Mouse (Mus musculus) midbrain, embryonic 16.5 days (tissue): ENCODE data around the gene Olfr324. TPM values are rescaled to one million over a fixed set of nuclear protein-coding genes. Genes with fewer than 3 reads are reported as not detected.

Experiments
- ATAC-seq: fragments of 200-750 bp; cut with Nextera tagmentation; 2 replicates; pipeline ENCODE4 v1.8.0; 2017; ENCODE audit warnings: moderate TSS enrichment
- H3K27ac ChIP-seq: fragments of 300-500 bp; sonication (generic); 2 replicates; pipeline ENCODE4 v1.5.1; 2014; ENCODE audit warnings: mild to moderate bottlenecking, low read length, mixed read lengths
- H3K27me3 ChIP-seq: fragments of 300-500 bp; sonication (generic); 2 replicates; pipeline ENCODE4 v1.6.1; 2014; ENCODE audit warnings: low read depth, low read length, mixed read lengths; ENCODE audit not compliant: control insufficient read depth, insufficient read depth
- H3K36me3 ChIP-seq: fragments of 300-500 bp; sonication (generic); 2 replicates; pipeline ENCODE4 v1.6.1; 2014; ENCODE audit warnings: mild to moderate bottlenecking, low read length, moderate library complexity, mixed read lengths; ENCODE audit not compliant: control insufficient read depth, insufficient read depth
- H3K4me1 ChIP-seq: fragments of 300-500 bp; sonication (generic); 2 replicates; pipeline ENCODE4 v1.6.1; 2014; ENCODE audit warnings: mild to moderate bottlenecking, low read length, mixed read lengths; ENCODE audit not compliant: control insufficient read depth, insufficient read depth
- H3K4me2 ChIP-seq: fragments of 300-500 bp; sonication (generic); 2 replicates; pipeline ENCODE4 v1.6.1; 2014; ENCODE audit warnings: mild to moderate bottlenecking, low read length, mixed read lengths
- H3K4me3 ChIP-seq: fragments of 300-500 bp; sonication (generic); 2 replicates; pipeline ENCODE4 v1.5.1; 2014; ENCODE audit warnings: low read depth, mild to moderate bottlenecking, low read length, moderate library complexity, mixed read lengths
- H3K9ac ChIP-seq: fragments of 300-500 bp; sonication (generic); 2 replicates; pipeline ENCODE4 v1.6.1; 2014; ENCODE audit warnings: low read depth, low read length, mixed read lengths
- H3K9me3 ChIP-seq: fragments of 300-500 bp; sonication (generic); replicated peaks from 2 replicates; pipeline ENCODE4 v1.6.1; 2014; ENCODE audit warnings: mild to moderate bottlenecking, low read length, mixed read lengths; ENCODE audit not compliant: control insufficient read depth, poor library complexity, severe bottlenecking
- WGBS: fragments of 180-500 bp; shearing (Covaris S2); extraction: QIAGEN DNeasy Blood & Tissue Kit; methylation state at CpG from one replicate; pipeline ENCODE4 v1.1.7; 2014; 5-methylcytosine and 5-hydroxymethylcytosine counted together
- polyA plus RNA-seq: library from polyadenylated mRNA; unstranded; fragments of >200 nt; fragmentation: Nextera tagmentation; extraction: Ambion mirVana; gene quantifications from 2 replicates; pipeline ENCODE4 v1.2.1, GENCODE M21; 2015

The Olfr324 gene
- polyA plus RNA-seq, 1 experiment from 2014 or later: 0.10 TPM

DNA sequence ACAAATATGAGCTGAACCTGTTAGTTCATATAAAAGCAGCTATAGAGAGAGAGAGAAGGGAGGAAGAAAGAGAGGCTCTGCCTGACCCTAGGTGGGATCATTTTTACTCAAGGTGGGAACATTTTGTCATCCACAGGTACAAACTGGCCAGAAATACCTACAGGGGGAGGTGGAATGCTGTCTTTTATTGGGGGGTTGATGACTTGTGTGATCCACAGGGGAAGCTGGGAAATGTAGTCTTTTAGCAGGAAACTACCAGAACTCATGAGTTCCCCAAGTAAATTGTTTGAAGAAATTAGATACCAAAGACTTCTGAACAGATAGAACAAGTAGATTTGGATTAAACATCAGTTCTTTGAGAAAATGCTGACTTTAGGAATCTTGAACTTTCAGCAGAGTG, 7.1 kb downstream of the Olfr324 start:
- no peaks in the 10 kb centered on the region for H3K4me1 ChIP-seq
- no peak for ATAC-seq
- H3K9ac ChIP-seq: no peak overlapping the region
- H3K4me2 ChIP-seq: no peak overlapping the region
- H3K9me3 ChIP-seq: no peaks in the 10 kb centered on the region
- H3K36me3 ChIP-seq: no peaks in the 10 kb centered on the region
- H3K27ac ChIP-seq: no peak overlapping the region
- H3K27me3 ChIP-seq: no peaks in the 10 kb centered on the region
- no peak overlapping the region for H3K4me3 ChIP-seq

DNA sequence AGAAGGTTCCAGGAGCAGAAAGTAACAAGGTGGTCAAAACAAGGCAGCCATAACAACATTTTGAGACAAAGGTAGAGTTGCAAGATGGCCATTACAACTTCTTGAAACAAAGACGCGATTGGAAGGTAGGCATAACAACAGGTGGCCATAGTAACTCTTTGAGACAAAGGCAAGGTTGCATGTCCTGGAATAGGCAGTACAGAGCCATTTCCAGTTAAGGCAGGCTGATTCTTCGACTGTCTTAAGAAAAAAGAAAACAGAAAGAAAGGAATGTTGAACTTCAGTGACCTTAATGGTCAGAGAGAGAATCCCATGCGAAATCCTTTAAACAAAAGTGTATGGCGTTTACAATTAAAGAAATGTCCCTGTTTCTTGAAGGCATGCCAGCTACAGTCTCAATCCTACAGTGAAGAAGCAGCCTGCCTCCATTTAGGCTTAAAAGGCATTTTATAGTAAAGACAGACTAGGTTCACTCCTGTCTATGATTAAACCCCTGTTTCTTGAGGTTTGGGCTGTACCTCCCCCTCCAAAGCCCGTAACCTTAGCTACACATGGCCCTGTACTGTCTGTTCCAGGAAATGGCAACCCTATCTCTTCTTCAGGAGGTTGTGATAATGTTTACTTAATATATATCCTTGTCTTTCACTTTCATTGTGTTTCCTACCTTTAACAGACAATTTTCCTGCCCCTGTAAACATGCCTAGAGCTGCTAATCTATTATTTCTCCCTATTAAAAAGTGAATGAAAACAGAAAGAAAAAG, 8.1 kb downstream of the Olfr324 start:
- no peak for ATAC-seq
- Histone ChIP-seq H3K36me3 (no peaks in the 10 kb centered on the region), H3K27me3 (no peaks in the 10 kb centered on the region), H3K4me3 (no peak overlapping the region), H3K4me1 (no peaks in the 10 kb centered on the region), H3K4me2 (no peak overlapping the region), H3K9me3 (no peaks in the 10 kb centered on the region), H3K27ac (no peak overlapping the region), H3K9ac (no peak overlapping the region)
- 83% methylated on average over 6 of the region's 6 CpGs for WGBS

DNA sequence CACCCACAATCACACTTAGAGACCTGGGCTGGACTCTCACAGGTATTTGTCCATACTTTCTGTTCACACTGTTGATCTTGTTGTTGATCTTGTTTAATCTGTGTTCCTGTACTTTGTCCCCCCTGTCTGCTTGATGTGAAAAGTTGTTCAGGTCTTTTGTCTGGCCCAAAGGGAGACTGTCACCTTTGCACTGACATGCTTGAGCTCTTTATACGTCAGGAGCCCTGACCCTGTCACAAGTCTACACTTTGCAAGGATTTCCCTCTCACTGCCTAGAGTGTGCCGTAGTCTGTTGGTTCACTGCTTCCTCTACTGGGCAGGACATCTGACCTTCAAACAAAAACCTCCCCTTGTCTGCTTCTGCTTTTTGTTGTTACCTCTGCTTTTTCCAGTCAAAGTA, 9.8 kb downstream of the Olfr324 start:
- Histone ChIP-seq H3K36me3 (no peaks in the 10 kb centered on the region), H3K9ac (no peak overlapping the region), H3K27me3 (no peaks in the 10 kb centered on the region), H3K4me1 (no peaks in the 10 kb centered on the region), H3K4me3 (no peak overlapping the region), H3K4me2 (no peak overlapping the region), H3K27ac (no peak overlapping the region), H3K9me3 (no peaks in the 10 kb centered on the region)
- no peak for ATAC-seq
- 65% methylated on average over 2 of the region's 2 CpGs for WGBS

DNA sequence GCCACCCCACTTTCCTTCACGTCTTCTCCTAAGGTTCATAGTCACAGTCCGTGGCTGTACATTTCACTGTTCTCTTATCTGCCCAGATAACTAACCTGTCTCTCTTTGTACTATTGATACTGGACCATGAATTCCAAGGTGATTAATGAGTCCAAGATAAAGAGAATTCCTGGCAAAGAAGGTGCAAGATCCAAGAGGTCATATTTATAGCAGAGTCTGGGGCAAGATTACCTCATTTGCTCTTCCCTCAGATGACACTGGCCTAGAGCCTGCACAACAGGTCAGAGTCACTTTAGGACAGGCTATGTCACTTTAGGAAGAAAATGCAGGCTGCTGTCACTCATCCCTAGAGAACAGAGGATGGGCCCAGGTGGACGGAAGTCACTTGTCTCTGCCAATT, 10.3 kb downstream of the Olfr324 start:
- Histone ChIP-seq H3K4me2 (no peak overlapping the region), H3K9me3 (no peaks in the 10 kb centered on the region), H3K36me3 (no peaks in the 10 kb centered on the region), H3K4me1 (no peaks in the 10 kb centered on the region), H3K4me3 (no peak overlapping the region), H3K27me3 (no peaks in the 10 kb centered on the region), H3K9ac (no peak overlapping the region), H3K27ac (no peak overlapping the region)
- WGBS: 89% methylated on average over 3 of the region's 3 CpGs
- ATAC-seq: no peak

DNA sequence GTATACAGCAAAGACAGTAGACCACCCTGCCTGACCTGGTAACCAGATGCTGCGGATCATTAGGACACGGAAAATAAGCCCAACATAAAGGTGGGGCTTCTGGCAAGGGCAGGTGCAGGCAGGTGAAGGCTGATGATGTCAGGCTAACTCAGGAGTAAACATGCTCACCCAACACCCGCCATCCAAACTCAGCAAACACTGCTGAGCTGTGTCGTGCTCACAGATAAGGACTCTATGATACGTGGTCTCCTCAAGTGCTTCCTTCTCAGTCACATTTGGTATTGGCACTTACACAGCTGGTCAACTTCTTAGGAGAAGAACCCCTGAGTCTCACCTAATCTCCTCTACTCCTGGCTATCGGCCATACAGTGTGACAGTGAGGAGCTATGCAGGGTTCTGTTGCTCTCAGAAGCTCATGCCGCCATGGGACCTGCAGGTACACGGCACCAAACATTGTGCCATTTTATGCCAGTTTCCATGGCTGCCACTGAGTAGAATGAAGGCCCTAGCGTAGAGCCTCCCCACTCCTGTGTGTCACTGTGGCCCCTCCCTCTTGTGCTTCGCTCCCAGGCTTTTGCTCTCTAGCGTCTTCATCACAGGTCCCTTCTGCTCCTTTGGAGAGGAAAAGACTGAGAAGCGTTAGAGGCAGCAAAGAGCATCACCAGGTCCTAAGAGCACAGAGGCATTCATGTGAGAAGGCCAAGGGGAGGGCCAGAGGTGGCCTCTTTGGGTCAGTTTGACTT, 11.4 kb downstream of the Olfr324 start:
- no peaks in the 10 kb centered on the region for H3K9me3 ChIP-seq
- H3K4me2 ChIP-seq: no peak overlapping the region
- H3K36me3 ChIP-seq: no peaks in the 10 kb centered on the region
- H3K4me1 ChIP-seq: no peaks in the 10 kb centered on the region
- 87% methylated on average over 12 of the region's 12 CpGs for WGBS
- H3K27ac ChIP-seq: no peak overlapping the region
- ATAC-seq: no peak
- no peaks in the 10 kb centered on the region for H3K27me3 ChIP-seq
- H3K9ac ChIP-seq: no peak overlapping the region
- no peak overlapping the region for H3K4me3 ChIP-seq

DNA sequence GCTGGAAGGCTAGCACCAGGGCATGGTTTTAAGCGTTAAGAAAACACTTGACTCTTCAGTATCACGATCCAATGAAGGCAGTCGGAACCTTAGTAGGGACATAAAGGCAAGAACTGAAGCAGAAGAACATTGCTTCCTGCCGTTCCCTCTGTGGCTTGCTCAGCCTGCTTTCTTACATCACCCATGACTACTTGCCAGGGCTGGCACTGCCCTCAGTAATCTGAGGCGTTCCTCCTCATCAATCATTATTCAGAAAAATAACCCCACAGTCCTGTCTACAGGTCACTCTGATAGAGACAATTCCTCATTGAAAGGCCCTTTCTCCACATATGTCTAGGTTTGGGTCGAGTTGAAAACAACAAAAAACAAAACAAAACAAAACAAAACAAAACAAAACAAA, 12.1 kb downstream of the Olfr324 start:
- Histone ChIP-seq H3K36me3 (no peaks in the 10 kb centered on the region), H3K4me2 (no peak overlapping the region), H3K9me3 (no peaks in the 10 kb centered on the region), H3K9ac (no peak overlapping the region), H3K4me3 (no peak overlapping the region), H3K27ac (no peak overlapping the region), H3K27me3 (no peaks in the 10 kb centered on the region), H3K4me1 (no peaks in the 10 kb centered on the region)
- 85% methylated on average over 6 of the region's 6 CpGs for WGBS
- ATAC-seq: no peak

DNA sequence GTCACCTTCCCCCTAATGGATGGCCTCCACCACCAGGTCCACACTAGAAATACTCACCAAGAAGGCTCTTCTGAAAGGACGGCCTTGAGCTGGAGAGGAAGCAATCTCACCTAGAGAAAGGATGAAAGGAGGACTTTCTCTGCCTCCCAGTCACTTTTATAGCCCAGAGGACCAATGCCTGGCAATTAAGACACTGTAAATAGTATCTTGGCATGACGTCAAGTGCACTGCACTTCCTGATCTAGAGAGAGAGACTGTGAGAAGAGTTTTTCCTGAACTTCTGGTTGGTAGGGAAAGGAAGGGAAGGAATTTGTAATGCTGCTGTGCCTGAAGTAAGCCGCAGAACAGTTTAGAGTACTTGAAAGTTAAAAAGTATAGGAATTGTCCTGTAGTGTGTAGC, 18.4 kb downstream of the Olfr324 start:
- H3K4me3 ChIP-seq: no peak overlapping the region
- H3K4me2 ChIP-seq: no peak overlapping the region
- no peaks in the 10 kb centered on the region for H3K4me1 ChIP-seq
- H3K36me3 ChIP-seq: no peaks in the 10 kb centered on the region
- no peak for ATAC-seq
- WGBS: 85% methylated on average over 3 of the region's 3 CpGs
- no peak overlapping the region for H3K27ac ChIP-seq
- no peaks in the 10 kb centered on the region for H3K9me3 ChIP-seq
- H3K27me3 ChIP-seq: no peaks in the 10 kb centered on the region
- no peak overlapping the region for H3K9ac ChIP-seq

DNA sequence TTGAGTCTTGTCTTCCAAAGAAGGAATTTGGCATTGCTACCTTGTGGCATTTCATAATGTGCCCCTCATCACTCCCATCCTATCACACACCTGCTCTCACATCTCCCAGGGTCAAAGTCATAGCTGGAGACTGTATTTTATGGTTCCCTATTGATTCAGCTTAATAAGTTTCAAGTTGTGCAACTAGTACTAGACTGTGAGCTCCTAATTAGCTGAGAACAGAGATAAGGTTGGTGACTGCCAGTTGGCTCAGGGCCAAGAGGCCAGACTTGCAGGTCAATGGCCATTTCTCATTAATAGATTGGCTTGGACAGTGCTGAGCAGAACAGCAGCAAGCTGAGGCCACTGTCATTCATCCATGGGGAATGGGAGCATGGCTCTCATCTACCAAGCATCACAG, 19.6 kb downstream of the Olfr324 start:
- Histone ChIP-seq H3K27me3 (no peaks in the 10 kb centered on the region), H3K27ac (no peak overlapping the region), H3K4me3 (no peak overlapping the region), H3K36me3 (no peaks in the 10 kb centered on the region), H3K9me3 (no peaks in the 10 kb centered on the region), H3K9ac (no peak overlapping the region), H3K4me1 (no peaks in the 10 kb centered on the region), H3K4me2 (no peak overlapping the region)
- no peak for ATAC-seq

DNA sequence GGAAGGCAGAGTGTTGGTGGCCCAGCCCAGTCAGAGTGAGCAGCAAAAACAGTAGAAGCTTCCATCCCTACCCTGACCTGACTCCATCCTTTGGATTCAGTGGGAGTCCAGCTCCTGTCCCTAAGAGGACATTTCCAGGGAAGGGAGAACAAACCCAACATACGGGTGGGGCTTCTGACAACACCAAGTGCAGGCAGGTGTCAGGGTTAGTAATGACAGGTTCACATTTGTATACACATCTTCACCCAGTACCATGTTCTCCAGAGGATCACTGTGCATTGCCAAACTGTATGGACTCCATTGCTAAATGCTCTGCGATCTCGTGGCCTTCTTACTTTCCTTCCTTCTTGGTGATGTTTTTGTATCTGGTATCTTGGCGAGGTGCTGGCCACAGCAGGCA, 21.1 kb downstream of the Olfr324 start, which contains the start of gene 2210407C18Rik:
Gene 2210407C18Rik, minus strand, starts transcription at position 101 of the 400 bp plus-strand sequence.
- Histone ChIP-seq H3K27ac (no peak within 1 kb of the TSS), H3K4me2 (no peak within 1 kb of the TSS), H3K4me3 (no peak within 1 kb of the TSS), H3K4me1 (no peaks in the 10 kb centered on the region), H3K9me3 (no peaks in the 10 kb centered on the region), H3K27me3 (no peaks in the 10 kb centered on the region), H3K36me3 (no peaks in the 10 kb centered on the region), H3K9ac (no peak within 1 kb of the TSS)
- WGBS: 88% methylated on average over 4 of the region's 4 CpGs
- no peak for ATAC-seq
